Mouse (Mus musculus) frontal cortex, adult (tissue): ENCODE data around the gene Cep72.
"Not testable (repeated sequence)": the region's sequence is repeated elsewhere in the genome, so short reads cannot be mapped to it uniquely, and the experiment has no call there.

Experiments
- ATAC-seq: cut with Nextera tagmentation; 2 replicates; pipeline ENCODE4 v1.9.2; 2017; ENCODE audit warnings: mild to moderate bottlenecking, moderate library complexity, mixed read lengths; ENCODE audit not compliant: low TSS enrichment

Cep72 gene

GRCm38 (mm10) chr13:74030691-74031090 lies 31.4 kb downstream of the Cep72 start:
- no peak for ATAC-seq

GRCm38 (mm10) chr13:74029013-74029412 lies 33.1 kb downstream of the Cep72 start:
- no peak for ATAC-seq

DNA sequence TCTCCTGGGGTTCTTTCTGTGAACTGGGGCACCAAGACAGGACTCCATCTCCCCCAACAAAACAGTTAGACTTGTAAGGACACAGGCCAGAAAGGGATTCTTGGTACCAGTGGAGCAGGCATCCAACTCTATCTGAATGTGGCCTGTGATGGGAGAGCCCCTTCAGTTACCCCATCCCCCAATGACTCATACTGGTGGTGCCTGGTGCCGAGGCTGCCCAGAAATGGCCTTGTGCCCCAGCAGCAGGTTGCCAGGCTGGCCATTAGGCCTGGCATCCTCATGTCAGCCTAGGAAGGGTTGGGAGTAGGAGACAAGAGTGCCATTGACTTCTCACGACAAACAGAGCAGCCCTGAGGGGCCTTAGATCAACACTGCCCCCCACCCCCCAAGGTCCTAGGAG lies 34.0 kb downstream of the Cep72 start:
- peak; percentile 34 for ATAC-seq

DNA sequence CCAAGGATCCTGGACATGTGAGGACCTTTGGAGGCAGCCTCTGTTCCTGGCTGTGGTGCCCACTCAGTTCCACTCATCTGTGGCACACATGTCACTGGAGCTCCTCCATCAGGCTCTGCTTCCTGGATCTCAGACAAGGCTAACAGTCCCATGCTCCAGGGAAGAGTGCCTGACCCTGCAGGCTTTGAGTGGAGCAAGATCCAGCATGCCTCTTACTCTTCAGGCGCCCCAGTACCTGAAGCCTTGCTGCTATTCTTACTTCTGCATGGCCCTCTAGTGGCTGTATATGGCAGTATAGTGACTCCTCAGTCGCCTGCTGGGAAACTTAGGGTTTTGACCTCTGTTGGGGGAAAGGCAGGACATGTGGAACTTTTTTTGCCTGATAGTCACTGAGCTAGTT lies 35.9 kb downstream of the Cep72 start:
- peak; percentile 58 for ATAC-seq

GRCm38 (mm10) chr13:74025151-74026081 lies 36.7 kb downstream of the Cep72 start:
- no peak for ATAC-seq

DNA sequence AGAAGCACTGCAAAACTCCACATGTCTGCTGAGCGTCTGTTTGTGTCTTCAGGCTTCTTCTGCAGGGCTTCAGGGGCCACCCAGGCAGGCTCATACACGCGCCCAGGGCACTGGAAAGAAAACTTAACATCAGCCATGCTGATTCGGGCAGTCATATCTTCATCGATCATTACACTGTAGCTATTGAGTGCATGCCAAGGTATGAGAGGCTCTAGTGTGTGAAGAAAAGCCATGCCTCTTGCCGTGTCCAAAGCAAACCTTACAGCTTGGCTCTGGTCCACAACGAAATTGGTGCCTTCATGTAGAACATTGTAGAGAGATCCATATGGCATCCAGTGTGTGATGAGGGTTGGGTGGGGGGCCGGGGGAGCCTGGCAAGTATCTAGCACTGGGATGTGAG lies 43.1 kb downstream of the Cep72 start:
- not testable (repeated sequence) for ATAC-seq

GRCm38 (mm10) chr13:74017426-74017825 lies 44.7 kb downstream of the Cep72 start:
- no peak for ATAC-seq

GRCm38 (mm10) chr13:74015908-74016307 lies 46.2 kb downstream of the Cep72 start:
- no peak for ATAC-seq

GRCm38 (mm10) chr13:74010678-74011077 lies 51.4 kb downstream of the Cep72 start:
- ATAC-seq: peak; percentile 70

GRCm38 (mm10) chr13:74009791-74010614 lies 52.1 kb downstream of the Cep72 start:
- ATAC-seq: peak; percentile 17

GRCm38 (mm10) chr13:74008948-74009718 lies 53.0 kb downstream of the Cep72 start, which contains the start of gene Tppp:
TSS of gene Tppp (plus strand) at chr13:74009407.
- peak; percentile 75 for ATAC-seq

DNA sequence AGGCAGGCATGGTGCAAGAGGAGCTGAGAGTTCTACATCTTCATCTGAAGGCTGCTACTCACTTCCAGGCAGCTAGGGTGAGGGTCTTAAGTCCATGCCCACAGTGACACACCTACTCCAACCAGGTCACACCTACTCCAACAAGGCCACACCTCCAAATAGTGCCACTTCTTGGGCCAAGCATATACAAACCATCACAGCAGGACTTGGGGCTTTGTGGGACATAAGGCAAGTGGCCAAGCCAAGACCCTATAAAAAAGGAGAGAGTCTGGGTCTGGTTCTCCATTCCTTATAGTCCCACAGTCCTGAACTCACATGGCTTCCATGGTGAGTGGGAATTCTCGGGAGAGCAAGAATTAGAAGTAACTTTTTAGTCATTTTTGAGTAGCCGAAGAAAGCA lies 53.9 kb downstream of the Cep72 start:
- ATAC-seq: not testable (repeated sequence)

GRCm38 (mm10) chr13:74006881-74007280 lies 55.2 kb downstream of the Cep72 start:
- not testable (repeated sequence) for ATAC-seq

DNA sequence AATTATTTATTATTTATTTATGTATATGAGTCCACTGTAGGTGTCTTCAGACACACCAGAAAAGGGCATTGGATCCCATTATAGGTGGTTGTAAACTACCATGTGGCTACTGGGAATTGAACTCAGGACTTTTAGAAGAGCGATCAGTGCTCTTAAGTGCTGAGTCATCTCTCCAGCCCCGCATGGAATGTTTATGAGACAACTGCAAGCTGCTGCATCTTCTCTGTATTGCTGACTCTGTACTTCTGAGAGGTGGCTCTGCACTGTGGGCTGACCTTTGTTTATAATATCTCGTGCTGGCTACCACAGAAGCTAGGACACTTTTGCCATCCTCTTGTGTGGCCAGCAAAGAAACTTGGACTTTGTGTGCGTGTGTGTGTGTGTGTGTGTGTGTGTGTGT lies 60.6 kb downstream of the Cep72 start:
- ATAC-seq: 0 out of 2 replicates have a peak, but pooled peaks have one; percentile 24

- ATAC-seq: peak; percentile 87
Observed at GRCm38 (mm10) chr13:74000961-74001360, 61.1 kb downstream of the Cep72 start.

- ATAC-seq: peak; percentile 18; the same call in 1 of the 2 replicates
Observed at GRCm38 (mm10) chr13:74000519-74000918, 61.6 kb downstream of the Cep72 start.

DNA sequence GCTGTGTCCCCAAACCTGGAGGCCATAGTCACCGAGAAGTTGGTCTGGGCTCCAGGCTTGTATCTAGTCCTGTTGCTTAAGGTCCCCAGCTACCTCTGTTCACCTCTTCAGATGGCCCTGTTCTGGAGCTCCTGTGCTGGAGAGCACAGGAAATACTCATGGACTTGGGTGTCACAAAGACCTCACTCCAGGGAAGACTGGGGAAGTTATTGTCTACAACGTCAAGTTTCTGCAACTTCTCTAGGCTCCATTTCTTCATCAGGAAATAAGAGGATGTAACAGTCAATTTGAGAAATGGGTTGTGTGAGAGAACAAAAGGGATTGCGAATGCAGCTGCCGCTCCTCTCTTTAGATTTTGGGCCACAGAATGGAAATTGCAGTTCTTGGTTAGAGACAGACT lies 65.6 kb downstream of the Cep72 start:
- no peak for ATAC-seq

GRCm38 (mm10) chr13:73991267-73991666 lies 70.8 kb downstream of the Cep72 start:
- ATAC-seq: no peak

DNA sequence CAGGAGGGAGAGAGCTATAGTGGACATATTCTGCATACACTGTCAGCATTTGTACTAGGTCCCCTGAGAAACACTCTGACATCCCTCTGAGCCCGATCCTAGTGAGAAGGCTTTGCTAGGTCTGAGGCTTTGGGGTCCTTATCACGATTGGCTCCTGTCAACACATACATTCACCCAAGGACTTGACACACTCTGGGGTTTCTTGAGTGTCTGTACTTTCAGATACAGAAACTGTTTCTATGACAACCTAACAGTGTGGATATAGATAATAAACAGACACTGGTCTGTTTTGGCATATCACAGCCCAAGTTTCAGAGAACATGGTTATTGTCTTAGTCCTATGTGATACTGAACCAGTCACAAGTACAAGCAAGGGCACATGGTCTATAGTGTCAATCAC lies 71.3 kb downstream of the Cep72 start:
- ATAC-seq: no peak

DNA sequence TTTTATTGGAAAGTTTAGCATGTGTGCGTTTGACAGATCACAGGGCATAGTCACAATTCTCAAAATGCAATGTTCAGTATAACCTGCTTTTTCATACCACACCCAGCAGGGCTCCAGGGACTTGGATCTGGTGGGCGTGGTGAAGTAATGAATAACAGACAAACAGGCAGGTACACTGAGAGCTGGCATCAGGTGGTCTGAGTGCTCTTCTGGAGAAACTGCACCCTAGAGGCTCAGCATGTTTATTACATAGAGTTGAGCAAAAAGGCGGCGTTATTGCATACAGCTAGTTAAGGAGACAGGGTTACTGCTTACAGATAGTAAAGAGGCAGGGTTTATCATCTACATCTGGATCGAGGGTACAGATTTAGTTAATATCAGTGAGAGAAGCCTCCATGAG lies 71.8 kb downstream of the Cep72 start:
- ATAC-seq: no peak
